Mouse (Mus musculus) kidney, adult 9 months (tissue): ENCODE data around the gene Fam155a.
A peak's percentile ranks its signal among the peaks of the same experiment; 100 is the strongest.

Experiments
- DNase-seq: peaks from one replicate; pipeline ENCODE4 v3.0.0; 2022

Fam155a gene

DNA sequence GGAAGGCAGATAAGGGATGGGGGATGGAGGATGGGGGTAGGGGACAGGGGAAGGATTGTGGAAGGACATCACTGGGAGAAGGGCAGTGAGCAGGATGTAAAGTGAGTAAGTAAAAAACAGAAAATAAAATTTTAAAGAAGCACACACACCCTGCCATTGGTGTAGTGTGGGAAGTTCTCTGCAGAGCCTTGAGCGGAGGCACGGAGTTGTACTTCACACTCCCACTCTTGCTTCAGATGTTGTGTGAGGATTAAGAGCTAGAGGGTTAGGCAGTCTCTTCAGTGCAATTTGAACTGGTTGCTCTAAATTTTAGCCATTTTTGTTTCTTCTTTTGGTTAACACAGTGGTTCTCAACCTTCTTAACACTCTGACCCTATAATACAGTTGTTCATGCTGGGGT is 114.1 kb downstream of the Fam155a start:
- no peak for DNase-seq

DNA sequence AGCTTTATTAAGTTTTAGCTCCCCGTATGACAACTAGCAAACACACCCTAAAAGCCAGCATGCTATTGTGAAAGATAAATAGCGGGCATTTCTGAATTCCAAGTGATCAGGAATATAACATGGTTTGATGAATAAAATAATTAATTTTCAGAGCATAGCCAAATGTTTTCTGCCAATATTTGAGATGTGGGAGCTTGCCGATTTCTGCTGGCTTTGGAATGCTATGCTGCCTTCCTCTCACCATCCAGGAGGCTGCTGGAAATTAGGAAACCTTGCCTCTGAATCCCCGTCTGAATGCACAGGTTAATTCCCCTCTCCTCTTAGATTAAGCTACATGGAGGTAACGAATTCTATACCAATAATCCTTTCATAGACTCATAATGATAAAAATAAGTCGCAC is 116.1 kb downstream of the Fam155a start:
- DNase-seq = no peak

DNA sequence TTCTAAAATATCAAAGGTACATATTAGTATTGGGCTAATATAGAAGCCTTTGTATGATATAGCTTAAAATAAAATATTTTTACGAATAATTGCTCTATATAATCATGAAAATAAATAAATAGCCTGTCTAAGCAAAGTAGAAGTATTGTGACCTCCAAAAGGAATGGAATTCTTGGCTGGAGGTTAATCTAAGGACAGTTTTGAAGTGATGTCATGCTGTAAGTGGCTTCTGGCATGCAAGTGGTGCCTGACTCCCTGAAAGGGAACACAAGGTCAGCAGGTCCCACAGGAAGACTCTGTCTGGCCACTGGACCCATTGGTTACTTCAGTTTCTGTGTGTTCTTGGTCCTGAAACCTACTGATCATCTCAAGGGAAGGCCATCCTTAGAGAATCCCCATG is 117.3 kb downstream of the Fam155a start:
- DNase-seq = no peak

DNA sequence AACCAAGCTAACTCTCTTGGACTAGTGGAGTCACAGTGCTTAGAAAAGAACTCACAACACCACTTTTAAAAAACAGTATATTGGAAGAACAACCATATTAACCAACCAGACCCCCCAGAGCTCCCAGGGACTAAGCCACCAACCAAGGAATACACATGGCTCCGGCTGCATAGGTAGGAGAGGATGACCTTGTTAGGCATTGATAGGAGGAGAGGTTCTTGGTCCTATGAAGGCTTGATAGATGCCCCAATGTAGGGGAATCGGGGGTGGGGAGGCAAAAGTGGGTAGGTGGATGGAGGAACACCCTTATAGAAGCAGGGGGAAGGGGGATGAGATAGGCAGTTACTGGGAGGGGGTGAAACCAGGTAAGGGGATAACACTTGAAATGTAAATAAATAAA is 132.8 kb downstream of the Fam155a start:
- no peak for DNase-seq

DNA sequence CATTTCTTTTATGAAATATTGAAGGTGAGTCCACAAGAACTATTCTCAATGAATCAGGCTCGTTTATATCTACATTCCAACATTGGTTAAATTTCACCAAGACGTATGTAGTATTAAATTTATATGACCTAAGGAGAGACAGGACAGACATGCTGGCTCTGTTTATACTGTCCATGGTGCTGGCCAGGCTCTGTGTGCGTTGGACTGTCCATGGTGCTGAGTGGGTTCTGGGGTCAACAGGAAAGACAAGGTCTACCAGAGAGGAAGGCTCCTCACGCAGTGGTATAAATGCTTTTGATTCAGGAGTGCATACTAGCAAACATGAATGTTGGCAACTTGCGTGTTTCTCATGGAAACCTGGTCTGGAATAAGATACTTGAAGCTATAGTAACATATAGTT is 135.7 kb downstream of the Fam155a start:
- peak; percentile 1 for DNase-seq

DNA sequence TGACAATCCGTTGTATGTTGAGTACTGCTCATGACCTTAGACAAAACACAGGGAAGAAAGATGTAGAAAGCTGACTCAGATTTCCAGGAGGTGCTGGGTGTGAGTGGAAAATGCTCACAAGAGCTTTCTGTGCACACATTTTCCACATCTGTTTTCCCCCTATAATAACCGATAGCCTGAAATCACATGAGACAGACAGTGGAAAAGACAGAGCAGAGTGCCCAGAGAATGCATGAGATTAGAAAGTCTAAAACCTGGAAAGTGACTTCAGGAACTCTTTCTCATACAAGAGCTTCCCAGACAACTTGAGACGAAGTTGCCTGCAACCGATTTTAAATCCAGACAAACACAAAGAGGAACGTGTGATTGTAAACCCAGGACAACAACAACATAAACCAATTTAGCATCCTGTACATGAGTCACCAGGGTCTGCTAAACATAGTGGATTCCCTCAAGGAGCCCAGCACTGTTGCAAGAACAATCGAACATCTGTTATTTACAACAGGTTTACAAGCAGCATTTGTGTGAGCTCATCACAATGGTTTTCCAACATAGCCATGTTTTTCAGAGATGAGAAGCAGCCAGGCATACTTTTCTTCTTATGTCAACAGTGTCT is 163.8 kb downstream of the Fam155a start:
- DNase-seq = no peak

DNA sequence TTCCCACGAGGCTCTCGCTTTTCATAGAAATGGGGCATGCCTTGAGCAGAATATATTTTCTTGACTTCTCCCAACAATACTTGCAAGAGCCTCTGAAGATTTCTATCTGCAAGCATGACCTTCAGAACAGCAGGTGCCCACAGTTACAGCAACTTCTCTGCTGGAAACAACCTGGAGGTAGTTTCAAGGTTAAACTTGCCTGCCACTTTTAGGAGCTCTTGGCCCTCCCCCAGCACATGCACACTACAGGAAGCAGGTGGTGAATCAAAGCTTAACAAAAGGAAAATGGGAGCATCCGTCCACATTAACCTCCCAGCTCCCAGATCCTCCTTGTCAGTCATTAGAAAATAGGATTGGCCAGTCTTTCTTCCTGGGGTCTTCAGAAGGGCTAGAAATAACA is 175.0 kb downstream of the Fam155a start:
- no peak for DNase-seq

DNA sequence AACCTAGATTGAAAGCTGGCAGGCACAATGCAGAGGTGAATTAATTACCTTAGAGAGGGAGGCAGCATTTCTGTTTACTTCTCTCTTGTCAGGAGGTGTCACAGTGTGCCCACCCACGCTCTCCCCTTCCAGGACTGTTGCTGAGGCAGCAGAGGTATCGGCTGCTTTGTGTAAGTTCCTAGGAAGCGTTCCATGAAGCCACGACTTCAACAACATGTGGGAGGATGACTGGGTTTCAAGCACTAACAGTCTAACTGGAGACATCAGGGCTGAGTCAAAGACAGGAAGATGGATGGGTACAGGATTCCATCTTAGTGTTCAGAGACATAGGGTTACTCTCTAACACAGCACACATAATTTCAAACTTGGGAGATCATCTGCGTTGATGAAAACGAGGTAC is 189.1 kb downstream of the Fam155a start:
- DNase-seq = no peak

DNA sequence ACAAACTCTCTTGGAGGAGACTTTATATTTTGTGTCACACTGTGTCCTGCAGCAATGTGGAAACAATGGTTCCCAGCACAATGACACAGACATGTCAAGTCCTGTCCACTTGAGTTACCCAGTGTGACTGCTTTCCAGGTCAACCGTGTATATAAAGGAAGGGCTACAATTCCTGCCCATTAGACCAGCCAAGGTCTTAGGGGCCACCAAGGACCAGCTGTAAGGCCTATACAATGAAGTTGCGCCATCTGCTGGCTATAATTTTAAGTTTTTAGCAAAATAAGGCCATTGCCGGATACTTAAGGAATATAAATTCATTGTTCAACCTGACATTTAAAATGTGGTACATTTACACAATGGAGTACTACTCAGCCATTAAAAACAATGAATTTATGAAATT is 190.8 kb downstream of the Fam155a start:
- peak; percentile 48 for DNase-seq

DNA sequence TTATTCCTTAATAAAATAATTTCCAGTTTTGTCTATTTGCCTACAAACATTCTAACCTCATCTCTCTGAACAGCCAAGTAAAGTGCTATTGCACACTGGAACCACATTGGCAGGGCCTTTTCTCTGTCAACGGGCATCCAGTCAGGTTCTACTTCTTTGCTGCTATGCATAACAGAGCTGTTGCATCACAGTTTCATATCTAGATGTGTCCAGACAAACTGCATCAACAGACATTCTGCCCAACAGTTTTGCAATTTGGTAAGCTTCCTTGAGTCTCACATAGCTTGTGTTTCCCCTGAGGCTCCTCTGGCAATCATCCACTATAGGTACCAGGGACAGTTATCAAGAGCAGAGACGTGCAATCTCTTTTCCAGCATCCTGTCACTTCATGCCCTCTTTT is 199.0 kb downstream of the Fam155a start:
- DNase-seq = no peak

DNA sequence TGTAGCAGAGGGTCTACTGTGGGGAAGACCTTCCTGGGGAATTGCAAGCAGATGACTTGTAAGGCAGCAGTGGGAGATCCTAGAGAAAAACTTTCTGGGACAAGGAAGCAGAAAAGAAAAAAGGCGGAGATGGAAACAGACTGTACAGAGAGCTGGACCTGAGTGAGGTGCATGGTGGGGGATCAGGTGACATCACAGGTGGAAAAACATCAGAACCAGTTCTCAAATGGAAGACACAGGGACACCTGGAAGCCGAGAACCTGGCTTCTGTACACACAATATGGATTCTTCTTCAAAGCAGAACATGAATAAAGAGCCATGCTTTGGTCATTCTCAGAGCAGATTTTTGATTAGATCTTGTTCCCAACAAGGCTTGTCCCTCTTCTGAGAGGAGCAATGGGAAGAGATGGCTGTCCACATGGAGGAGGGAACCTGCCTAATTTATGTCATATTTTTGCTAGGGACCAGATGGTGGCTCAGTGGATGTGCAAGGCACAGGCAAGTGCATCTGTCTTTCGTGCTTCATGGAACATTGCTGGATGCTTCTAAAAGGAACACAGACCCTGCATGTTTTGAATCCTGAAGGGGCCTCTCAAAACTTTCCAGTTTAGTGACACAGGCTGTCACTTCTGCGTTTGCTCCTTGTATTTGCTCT is 201.3 kb downstream of the Fam155a start:
- DNase-seq = no peak

DNA sequence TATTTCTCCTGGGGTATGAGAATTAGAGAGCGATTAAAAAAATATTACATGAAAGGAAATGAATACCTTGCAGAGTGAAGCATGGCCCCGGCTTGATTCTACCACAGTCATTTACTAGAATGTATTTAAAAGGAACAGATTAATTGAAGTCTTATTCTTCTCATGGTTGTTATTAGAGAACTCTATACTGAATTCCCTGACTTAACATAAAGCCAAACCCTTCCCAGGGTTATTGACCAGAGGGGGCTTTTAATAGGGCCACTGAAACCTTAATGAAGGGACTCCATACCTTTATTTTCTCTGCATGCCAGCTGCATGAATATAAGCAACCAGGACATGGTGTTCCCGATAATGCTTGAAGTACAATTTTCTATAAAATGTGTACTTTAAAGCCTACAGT is 221.8 kb downstream of the Fam155a start:
- no peak for DNase-seq

DNA sequence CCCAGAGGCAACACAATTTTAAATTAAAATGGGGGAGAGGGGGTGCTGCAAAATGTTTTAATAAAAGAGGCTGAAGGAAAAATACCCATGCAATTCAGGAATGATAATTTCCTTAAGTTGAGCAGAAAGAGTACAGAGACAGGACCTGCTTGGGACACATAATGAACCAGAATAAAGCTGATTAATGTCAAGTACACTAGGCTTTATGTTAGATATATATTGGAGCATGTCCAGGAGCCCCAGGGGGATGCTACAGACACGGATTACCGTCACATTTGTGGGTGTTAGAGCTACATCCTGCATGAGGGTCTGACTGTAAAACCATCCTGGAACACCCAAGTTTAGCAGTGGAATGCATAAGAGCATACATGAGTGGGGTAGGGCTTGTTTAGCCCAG is 223.4 kb downstream of the Fam155a start:
- no peak for DNase-seq

DNA sequence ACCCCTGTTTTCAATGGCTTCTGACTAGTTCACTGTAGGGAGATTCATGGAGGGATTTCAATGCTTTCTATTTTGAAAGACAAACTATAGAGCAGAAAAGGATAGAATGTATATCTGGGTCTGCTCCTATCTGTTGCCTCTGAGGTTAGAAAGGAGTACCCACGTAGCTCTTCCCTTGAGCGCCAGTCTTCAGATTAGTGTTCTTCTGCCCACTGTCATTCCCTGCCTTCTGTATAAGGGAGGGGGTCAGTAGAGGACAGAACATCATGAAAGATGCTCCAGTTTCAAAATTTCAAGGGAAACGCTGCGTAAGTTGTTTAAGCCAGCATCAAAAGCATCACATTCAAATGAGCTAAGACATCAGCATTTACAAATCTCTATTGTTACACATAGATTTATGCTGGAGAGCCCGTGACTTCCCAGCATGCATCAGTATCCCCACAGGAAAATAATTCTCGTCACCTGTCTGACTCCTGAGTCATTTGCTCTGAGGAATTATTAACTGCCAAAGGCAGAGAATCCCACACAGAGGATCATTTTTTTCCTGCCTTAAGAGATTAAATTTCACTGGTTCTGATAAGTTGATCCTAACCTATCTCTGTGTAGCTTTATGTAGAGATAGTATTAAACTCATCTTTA is 223.9 kb downstream of the Fam155a start:
- DNase-seq = no peak

DNA sequence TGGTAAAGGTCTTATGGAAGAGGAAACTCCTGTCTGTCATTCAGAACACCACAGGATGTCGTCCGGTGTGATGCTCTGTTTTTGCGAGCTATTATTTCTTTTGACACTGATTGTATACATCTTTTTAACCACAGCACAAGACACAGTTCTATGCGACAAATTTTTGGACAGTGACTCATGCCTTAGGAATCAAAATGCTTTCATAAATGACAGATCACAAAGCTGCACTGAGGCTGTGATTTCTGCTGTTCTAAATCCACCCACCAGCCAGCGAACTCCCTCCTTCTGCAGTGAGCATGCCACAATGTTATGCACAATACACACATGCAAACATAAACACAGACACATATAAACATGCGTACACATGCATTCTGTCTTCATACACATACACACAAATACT is 224.5 kb downstream of the Fam155a start:
- DNase-seq = no peak

DNA sequence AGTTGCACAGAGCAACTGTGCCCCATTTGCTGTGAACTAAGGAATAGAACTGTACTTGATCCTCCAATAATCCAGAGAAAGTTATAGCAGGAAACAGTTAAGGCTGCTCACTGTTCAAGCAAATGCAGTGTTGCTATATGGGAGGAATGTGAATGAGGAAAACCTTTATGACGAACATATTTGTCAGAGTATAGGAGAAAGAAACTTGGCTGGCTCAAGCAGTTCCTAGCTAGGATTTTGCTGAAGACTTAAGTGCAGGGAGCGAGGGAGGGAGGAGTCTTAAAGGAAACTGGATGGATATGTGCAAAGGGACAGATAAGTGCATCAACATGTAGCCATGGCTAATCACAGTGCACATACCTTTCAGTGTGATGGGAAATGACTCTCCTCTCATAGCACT is 225.3 kb downstream of the Fam155a start:
- DNase-seq = no peak

DNA sequence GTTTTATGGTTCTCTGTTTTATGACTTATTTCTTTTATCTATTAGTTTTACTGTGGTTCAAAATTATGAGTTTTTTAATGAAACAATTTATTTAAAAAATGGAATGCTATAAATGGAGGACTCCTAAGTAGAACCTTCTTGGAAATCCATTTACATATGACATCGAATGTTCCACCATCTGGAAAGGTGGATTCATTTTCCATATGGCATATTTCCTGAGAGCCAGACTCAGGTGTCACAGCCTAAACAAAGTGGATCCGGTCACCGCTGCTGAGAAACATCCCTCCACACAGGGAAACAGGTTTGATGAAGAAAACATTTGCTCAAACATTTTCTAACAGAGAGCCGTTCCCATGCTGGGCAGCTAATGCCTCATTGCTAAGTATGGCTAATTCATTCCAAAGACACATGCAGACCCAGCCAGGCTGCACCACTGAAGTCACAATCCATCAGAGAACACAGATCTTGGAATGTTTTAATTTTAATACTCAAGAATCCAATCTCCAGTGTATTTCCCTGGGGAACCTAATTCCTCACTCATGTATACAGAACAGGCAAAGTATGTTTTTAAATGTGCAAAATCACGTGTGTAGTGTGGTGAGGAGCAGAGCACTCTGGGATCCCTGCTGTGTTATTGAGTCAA is 235.1 kb downstream of the Fam155a start:
- no peak for DNase-seq

DNA sequence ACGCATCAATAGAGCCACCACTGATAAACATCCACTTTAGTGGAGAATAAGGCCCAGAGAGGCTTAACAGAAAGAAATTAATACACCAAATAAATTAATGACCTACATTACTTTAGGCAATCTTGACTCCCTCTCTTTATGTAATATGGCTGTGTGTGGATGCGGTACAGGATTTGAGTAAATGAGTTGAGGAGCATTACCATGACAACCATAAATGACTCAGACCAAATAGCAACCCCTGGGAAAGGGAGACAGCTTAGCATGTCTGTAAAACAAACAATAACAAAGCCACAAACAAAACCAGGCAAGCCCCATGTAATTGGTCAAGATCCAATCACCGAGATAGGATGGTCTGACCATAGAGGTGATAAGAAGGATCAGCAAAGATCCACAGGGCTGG is 244.4 kb downstream of the Fam155a start:
- DNase-seq = no peak

DNA sequence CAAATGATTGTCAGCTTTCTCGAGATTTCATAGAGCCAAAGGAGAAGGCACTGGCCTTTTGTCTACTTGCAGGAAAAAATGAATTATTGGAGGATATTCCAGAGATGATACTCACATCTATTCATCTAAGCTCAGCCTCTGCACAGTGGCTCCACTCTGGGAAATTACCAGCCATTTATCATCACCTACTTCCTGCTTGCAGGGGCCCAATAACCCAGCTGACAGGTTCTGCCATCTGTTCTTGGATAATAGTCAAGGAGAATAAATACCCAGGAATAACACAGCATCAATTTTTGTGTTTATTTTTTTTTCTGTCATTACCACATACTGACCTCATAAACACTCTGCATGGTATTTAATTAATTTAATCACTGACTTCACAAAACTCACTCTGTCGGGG is 249.4 kb downstream of the Fam155a start:
- DNase-seq = peak; percentile 14

DNA sequence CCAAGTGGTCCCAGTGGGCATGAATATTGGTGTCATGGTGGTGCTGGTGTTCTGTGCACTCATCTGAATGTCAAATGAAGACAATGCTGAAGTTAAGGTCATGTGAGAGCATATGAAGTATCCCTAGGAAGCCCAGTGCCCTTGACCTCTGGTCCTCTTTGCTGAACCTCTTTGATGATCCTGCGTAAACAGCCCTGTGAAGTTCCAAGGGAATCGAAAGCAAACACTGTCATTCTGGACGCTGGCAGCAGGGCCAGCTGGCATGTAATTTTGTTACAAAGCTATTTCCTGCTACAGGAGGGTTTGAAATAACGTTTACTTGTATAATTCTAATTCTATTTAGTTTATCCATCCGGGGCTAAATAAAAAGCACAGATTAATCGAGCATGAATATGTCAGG is 270.2 kb downstream of the Fam155a start:
- peak; percentile 21 for DNase-seq

DNA sequence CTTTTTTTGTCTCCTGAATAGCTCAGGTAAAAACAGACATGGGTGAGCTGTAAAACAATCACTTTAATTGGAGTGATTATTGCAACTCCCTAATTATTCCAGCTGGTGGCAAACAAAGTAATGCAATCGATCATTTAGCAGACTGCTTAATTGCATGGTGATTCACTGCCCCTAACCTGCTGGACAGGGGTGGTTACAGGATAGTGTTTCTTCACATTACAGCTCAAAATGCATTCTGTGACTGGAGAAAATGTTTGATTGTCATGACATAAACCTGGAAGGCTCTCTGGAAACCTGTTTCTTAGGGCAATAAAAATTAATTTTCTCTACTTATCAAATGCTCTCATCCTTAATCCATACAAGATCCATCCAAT is 276.7 kb downstream of the Fam155a start:
- DNase-seq = no peak

DNA sequence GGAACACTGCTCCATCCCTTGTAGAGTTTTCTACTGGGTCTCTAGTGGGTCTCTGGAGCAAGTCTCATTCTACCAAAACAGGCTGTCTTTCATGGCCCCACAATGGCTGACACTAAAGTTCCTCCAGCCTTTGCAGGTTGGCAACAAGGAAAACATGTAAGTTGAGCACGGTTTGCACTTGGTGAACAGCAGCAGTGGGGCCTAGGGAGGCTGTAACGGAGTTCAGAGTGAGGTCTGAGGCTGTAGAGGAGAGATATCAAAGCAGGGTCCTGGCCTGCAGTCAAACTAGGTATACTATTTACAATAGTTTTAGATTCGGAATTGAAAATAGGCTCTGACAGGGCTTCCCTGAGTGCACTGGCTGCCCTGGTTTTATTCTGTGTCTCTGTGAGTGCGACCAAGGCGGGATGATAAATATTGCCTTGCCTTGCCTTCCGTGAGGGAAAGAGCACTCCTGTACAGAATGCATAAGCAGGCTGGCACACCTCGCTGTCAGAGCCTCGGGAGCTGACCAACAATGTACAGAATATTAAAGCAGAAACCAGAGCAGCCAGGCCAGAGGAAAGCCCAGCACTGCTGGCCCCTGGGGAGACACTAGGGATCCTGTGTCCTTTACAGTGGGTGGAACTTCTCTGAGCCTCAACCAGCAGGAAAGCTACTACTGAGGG is 277.3 kb downstream of the Fam155a start:
- DNase-seq = no peak

DNA sequence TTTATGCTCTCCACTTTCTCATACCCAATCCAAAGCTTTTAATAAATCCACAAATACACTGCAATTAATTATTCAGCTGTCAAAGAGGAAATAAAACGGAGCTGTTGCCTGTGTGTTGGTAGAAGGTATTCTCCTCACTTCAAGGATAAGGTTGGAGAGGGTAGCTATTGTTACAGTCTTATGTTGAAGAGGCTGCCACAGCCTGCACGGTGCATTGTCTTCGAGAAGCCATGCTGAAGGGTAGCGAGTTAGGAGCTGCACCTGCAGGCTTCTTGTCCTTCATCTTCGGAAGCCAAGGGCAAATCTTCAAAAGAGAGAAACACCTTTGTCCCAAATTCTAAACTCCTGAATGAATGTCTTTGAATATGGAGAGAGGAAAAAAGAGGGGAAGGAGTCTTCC is 288.4 kb downstream of the Fam155a start:
- no peak for DNase-seq

DNA sequence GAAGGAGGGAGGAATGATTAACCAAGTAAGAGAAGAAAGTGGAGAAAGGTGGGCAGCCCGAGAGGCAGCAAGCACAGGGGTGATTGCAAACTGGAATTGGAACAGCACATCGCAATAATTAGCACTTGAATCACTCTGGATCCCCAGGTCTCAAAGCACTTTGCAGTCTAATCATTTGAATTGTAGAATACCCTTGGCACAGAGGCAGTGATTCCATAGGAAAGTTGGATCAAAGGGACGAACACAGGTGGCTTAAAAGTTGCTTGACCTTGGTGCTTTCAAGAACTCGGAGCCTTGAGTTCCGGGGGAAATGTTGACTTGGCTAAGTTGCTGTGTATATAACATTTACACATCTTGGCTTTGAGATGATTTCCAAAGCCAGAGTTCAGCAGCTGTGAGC is 299.7 kb downstream of the Fam155a start:
- no peak for DNase-seq
